Mouse (Mus musculus) embryonic facial prominence, embryonic 14.5 days (tissue): ENCODE data around the gene Sdk2. TPM values are rescaled to one million over a fixed set of nuclear protein-coding genes. Genes with fewer than 3 reads are reported as not detected.

ENCODE experiments used
- ATAC-seq: fragments of 200-750 bp; cut with Nextera tagmentation; 2 replicates; pipeline ENCODE4 v1.8.0; 2017; ENCODE audit warnings: low read depth, moderate number of reproducible peaks, moderate TSS enrichment
- DNase-seq: peaks from one replicate; pipeline ENCODE4 v3.0.0-alpha.2; 2015; ENCODE audit warnings: low spot score
- H3K27ac ChIP-seq: fragments of 300-500 bp; sonication (generic); replicated peaks from 2 replicates; pipeline ENCODE4 v1.5.1; 2014; ENCODE audit warnings: low read depth, mild to moderate bottlenecking, low read length, moderate library complexity
- H3K27me3 ChIP-seq: fragments of 300-500 bp; sonication (generic); replicated peaks from 2 replicates; pipeline ENCODE4 v1.6.1; 2014; ENCODE audit warnings: low read length; ENCODE audit not compliant: control insufficient read depth, insufficient read depth
- H3K36me3 ChIP-seq: fragments of 300-500 bp; sonication (generic); 2 replicates; pipeline ENCODE4 v1.6.1; 2014; ENCODE audit warnings: low read length, mixed read lengths; ENCODE audit not compliant: control insufficient read depth, insufficient read depth
- H3K4me1 ChIP-seq: fragments of 300-500 bp; sonication (generic); 2 replicates; pipeline ENCODE4 v1.6.1; 2014; ENCODE audit warnings: antibody characterized with exemption, low read length; ENCODE audit not compliant: control insufficient read depth, insufficient read depth
- H3K4me2 ChIP-seq: fragments of 300-500 bp; sonication (generic); 2 replicates; pipeline ENCODE4 v1.6.1; 2014; ENCODE audit warnings: low read depth, mild to moderate bottlenecking, low read length, moderate library complexity, mixed read lengths
- H3K4me3 ChIP-seq: fragments of 300-500 bp; sonication (generic); 2 replicates; pipeline ENCODE4 v1.5.1; 2014; ENCODE audit warnings: low read depth, mild to moderate bottlenecking, low read length
- H3K9ac ChIP-seq: fragments of 300-500 bp; sonication (generic); 2 replicates; pipeline ENCODE4 v1.6.1; 2014; ENCODE audit warnings: low read depth, mild to moderate bottlenecking, low read length, moderate library complexity, mixed read lengths
- H3K9me3 ChIP-seq: fragments of 300-500 bp; sonication (generic); 2 replicates; pipeline ENCODE4 v1.6.1; 2016; ENCODE audit warnings: low read length; ENCODE audit not compliant: control insufficient read depth
- WGBS: fragments of 180-500 bp; shearing (Covaris S2); extraction: QIAGEN DNeasy Blood & Tissue Kit; methylation state at CpG from one replicate; pipeline ENCODE4 v1.1.7; 2014; 5-methylcytosine and 5-hydroxymethylcytosine counted together
- polyA plus RNA-seq: library from polyadenylated mRNA; unstranded; fragments of >200 nt; fragmentation: Nextera tagmentation; extraction: Ambion mirVana; gene quantifications from 2 replicates; pipeline ENCODE4 v1.2.1, GENCODE M21; 2014

Gene Sdk2
- polyA plus RNA-seq, 1 experiment from 2014 or later: 6.3 TPM

DNA sequence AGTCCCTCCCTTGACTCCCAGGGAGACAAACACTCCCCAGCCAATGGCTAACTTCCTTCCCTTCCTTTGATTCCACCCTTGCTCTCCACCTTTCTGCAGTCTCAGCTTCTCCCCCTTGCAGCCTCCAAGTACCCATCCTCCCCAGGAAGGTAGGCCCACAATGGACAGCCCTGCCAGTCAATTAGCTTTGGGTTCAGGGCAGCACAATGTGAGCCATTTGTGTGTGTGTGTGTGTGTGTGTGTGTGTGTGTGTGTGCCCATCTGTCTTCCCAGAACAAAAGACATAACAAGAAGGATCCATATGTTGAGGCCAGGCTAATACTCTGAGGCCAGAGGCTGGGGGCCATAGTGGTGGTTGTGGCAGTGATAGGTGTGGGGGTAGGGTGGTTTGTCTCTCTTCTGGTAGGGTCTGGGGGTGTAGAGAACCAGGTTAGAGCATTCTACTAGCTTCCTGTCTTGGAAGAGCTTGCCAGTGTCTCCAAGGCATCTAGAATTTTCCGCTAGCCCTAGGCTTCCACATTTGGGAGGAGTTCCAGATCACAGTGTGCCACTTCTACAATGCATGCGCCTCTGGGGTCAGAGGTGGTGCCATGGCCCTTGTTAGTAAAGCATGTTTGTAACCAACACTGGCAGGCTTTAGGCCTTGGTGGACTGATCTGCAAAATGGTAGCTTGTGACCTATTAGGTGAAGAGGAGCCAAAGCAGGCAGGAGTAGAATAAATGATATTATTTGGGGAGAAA lies 282.0 kb downstream of the Sdk2 start:
- peaks cover 47% of the 10 kb centered on the region for H3K4me1 ChIP-seq
- H3K9me3 ChIP-seq: no peaks in the 10 kb centered on the region
- H3K27ac ChIP-seq: peak overlapping the region; percentile 98
- DNase-seq (no peak), ATAC-seq (0 out of 2 replicates have a peak, but pooled peaks have one; percentile 1)
- WGBS: 40% methylated on average over 2 of the region's 2 CpGs
- H3K36me3 ChIP-seq: no peaks in the 10 kb centered on the region
- no peak overlapping the region for H3K4me3 ChIP-seq
- peak overlapping the region; percentile 64; the same call in 1 of the 2 replicates for H3K4me2 ChIP-seq
- H3K9ac ChIP-seq: no peak overlapping the region
- no peaks in the 10 kb centered on the region for H3K27me3 ChIP-seq

DNA sequence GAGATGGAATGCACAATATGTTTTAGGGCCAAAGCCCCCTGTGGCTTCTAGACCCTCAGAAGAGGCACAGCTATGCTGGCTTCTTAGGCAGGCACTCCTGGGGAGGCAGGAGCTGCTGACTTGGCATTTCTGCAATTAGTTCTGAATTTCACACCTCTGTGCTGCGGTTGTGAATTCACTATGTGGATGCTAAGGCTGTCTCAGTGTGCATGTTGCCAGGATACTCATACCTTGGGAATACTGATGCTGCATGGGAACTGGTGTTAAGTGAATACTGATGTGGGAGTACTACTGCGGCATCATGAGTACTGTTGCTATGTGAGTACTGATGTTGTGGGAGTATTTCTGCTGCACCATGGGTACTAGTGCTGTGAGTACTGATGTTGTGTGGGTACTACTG lies 284.4 kb downstream of the Sdk2 start:
- Histone ChIP-seq H3K36me3 (no peaks in the 10 kb centered on the region), H3K4me1 (peaks cover 43% of the 10 kb centered on the region), H3K9ac (no peak overlapping the region), H3K4me2 (no peak overlapping the region), H3K27me3 (no peaks in the 10 kb centered on the region), H3K9me3 (no peaks in the 10 kb centered on the region), H3K4me3 (no peak overlapping the region), H3K27ac (peak overlapping the region; percentile 58; the same call in 1 of the 2 replicates)
- no peak for DNase-seq
- WGBS: 64% methylated on average over 2 of the region's 2 CpGs
- ATAC-seq: no peak

DNA sequence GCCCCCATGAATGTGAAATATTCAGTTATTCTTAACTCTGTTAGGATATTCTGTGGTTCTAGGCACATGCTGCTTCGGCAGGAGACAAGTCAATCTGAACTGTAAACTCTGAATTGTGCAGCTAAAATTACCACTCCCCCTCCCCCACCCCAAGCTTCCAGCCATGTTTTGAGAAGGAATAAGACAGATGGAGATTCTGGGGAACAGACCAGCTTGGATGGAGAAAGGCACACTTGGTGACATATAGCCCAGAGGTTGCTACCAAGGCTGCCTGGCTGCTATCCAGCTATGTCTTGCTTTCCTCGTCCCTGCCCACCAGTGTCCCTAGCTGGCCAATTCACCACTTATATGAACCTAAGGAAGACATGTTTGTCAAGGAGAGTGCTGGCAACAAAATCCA lies 284.8 kb downstream of the Sdk2 start:
- ATAC-seq: no peak
- peak overlapping the region; percentile 58 for H3K27ac ChIP-seq
- WGBS: 23% methylated on average over 2 of the region's 2 CpGs
- H3K36me3 ChIP-seq: no peaks in the 10 kb centered on the region
- no peak for DNase-seq
- H3K4me2 ChIP-seq: no peak overlapping the region
- no peak overlapping the region for H3K4me3 ChIP-seq
- H3K9me3 ChIP-seq: no peaks in the 10 kb centered on the region
- H3K9ac ChIP-seq: no peak overlapping the region
- H3K27me3 ChIP-seq: no peaks in the 10 kb centered on the region
- H3K4me1 ChIP-seq: peaks cover 41% of the 10 kb centered on the region

DNA sequence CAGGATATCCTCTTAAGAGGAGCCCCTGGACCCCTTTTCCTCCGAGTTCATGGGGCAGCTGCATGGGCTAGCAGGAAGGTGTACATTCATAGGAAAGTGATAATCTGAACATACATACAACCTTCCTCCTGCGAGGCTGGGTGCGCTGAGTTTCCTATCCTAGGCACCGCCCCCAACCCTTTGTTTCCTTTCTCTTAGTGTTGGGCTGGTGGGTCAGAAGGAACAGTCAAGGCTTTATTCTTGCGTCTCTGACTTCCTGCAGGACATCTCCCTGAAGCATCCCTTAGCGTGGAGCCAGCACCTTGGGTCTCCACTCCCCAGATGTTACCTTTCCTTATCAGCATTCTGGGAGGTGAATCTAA lies 287.2 kb downstream of the Sdk2 start:
- 27% methylated on average over 6 of the region's 6 CpGs for whole genome bisulfite sequencing
- H3K9ac ChIP-seq: no peak overlapping the region
- H3K4me1 ChIP-seq: peaks cover 22% of the 10 kb centered on the region
- no peak overlapping the region for H3K27ac ChIP-seq
- H3K9me3 ChIP-seq: no peaks in the 10 kb centered on the region
- no peaks in the 10 kb centered on the region for H3K36me3 ChIP-seq
- no peaks in the 10 kb centered on the region for H3K27me3 ChIP-seq
- DNase-seq (no peak), ATAC-seq (no peak; the same call in 1 of the 2 replicates)
- no peak overlapping the region for H3K4me2 ChIP-seq
- no peak overlapping the region for H3K4me3 ChIP-seq

DNA sequence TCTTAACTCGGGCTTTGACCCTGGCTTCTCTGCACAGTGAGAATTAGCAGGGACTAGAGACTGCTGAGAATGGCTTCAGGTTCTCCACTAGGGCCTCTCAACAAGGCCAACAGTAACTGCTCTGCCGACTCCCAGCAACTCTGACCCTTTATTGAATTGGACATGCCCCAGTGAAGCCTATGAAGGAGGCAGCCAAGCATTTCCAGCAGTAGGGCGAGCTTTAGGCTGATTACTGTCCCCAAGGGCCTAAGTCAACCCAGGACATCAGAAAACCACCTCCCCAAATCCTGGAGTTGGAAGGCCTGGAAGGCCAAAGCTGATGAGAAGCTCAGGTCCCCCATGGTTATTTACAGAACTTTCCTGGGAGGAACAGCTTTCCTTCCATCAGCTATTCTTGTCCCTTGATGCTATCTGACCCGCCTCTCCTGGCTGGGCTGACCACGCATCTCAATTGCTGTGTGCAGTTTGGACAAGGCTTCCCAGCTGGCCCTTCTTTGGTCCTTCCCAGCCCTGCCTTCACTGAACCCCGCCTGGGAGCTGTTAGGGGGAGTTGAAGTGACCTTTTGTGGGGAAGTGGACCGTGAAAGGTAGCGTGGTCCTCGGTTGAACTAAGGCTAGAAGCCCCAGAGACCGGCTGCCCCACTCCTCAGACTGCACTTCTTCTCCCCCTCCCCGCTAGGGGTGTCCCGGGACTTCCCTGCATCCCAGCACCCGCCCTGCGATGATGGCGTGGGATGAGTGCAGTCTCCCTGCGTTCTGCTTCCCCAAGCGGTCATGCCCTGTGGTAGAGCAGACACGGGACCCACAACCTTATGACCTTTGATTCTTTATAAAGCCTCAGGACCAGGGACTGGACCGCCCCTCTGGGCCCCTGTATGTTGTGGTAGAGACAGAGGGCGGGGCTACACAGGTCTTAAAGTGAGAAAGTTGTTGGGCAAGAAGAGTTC lies 287.8 kb downstream of the Sdk2 start:
- no peak overlapping the region; the same call in 1 of the 2 replicates for H3K27ac ChIP-seq
- DNase-seq (no peak), ATAC-seq (peak; percentile 56; the same call in 1 of the 2 replicates)
- H3K4me1 ChIP-seq: peaks cover 21% of the 10 kb centered on the region
- H3K4me2 ChIP-seq: no peak overlapping the region
- no peaks in the 10 kb centered on the region for H3K36me3 ChIP-seq
- H3K9me3 ChIP-seq: no peaks in the 10 kb centered on the region
- H3K27me3 ChIP-seq: no peaks in the 10 kb centered on the region
- no peak overlapping the region for H3K9ac ChIP-seq
- WGBS: 28% methylated on average over 20 of the region's 20 CpGs
- no peak overlapping the region for H3K4me3 ChIP-seq

- Histone ChIP-seq H3K4me3 (no peak overlapping the region), H3K4me2 (no peak overlapping the region), H3K27ac (no peak overlapping the region; the same call in 1 of the 2 replicates), H3K4me1 (peaks cover 21% of the 10 kb centered on the region), H3K36me3 (no peaks in the 10 kb centered on the region), H3K9ac (no peak overlapping the region), H3K9me3 (no peaks in the 10 kb centered on the region), H3K27me3 (no peaks in the 10 kb centered on the region)
- DNase-seq (no peak), ATAC-seq (no peak)
- WGBS: 56% methylated on average over 7 of the region's 8 CpGs
These were observed 288.9 kb downstream of the Sdk2 start for GRCm38 (mm10) chr11:113777878-113778464.

- Histone ChIP-seq H3K4me3 (no peak overlapping the region), H3K4me2 (no peak overlapping the region), H3K36me3 (no peaks in the 10 kb centered on the region), H3K9ac (no peak overlapping the region), H3K27me3 (no peaks in the 10 kb centered on the region), H3K4me1 (peaks cover 15% of the 10 kb centered on the region), H3K9me3 (no peaks in the 10 kb centered on the region), H3K27ac (no peak overlapping the region)
- ATAC-seq (no peak), DNase-seq (no peak)
- WGBS: 60% methylated on average over 14 of the region's 14 CpGs
These were observed 289.9 kb downstream of the Sdk2 start for GRCm38 (mm10) chr11:113776851-113777511.

DNA sequence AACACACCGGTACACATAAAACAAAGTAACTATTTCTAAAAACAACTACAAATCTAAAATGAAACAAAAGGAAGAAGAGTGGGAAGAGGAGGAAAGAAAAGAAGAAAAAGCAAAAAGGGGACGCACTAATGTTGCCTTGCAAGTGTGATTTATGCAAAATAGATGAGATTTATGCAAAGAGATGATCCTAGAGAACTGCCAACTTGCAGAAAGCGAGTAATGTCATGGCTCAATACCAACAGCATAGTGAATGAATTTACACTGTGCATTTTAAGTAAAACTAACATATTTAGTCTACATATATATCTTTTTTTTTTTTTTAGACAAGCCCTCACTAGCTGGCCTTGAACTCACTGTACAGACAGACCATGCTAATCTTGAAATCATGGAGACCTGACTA lies 292.1 kb downstream of the Sdk2 start:
- DNase-seq: no peak
- H3K36me3 ChIP-seq: no peaks in the 10 kb centered on the region
- no peaks in the 10 kb centered on the region for H3K27me3 ChIP-seq
- H3K9me3 ChIP-seq: no peaks in the 10 kb centered on the region
- 86% methylated on average over 3 of the region's 3 CpGs for WGBS
- no peak overlapping the region for H3K4me2 ChIP-seq
- H3K27ac ChIP-seq: no peak overlapping the region
- no peak for ATAC-seq
- H3K4me1 ChIP-seq: peaks cover 22% of the 10 kb centered on the region
- H3K9ac ChIP-seq: no peak overlapping the region
- H3K4me3 ChIP-seq: no peak overlapping the region
